Mouse (Mus musculus) kidney, adult 2 months (tissue): Measurements from ENCODE around the gene Panx1.

Experiments used
- CTCF ChIP-seq: fragments of 200-500 bp; conservative IDR thresholded peaks from 2 replicates; pipeline ENCODE4 v1.5.1; 2011; ENCODE audit warnings: low read depth, mild to moderate bottlenecking, control low read depth, low read length, moderate library complexity, mixed read lengths; ENCODE audit not compliant: insufficient read depth, insufficient read length
- POLR2A ChIP-seq: fragments of 200-500 bp; IDR thresholded peaks from one replicate; pipeline ENCODE4 v1.6.1; 2011; ENCODE audit warnings: low read depth, low read length, control low read depth

GRCm38 (mm10) chr9:15036807-15037206, 8.5 kb downstream of the Panx1 start:
- TF ChIP-seq CTCF (no peak), POLR2A (no peak)
